Mouse (Mus musculus) MEL (cell line): ENCODE measurements around the gene Sergef. TPM values are rescaled to one million over a fixed set of nuclear protein-coding genes. Genes with fewer than 3 reads are reported as not detected.

Experiments used
- DNase-seq: peaks from one replicate; pipeline ENCODE4 v3.0.0; 2011; ENCODE audit warnings: low read depth, low spot score
- H3K27ac ChIP-seq: 2 replicates; pipeline ENCODE4 v1.5.1; 2012; ENCODE audit warnings: low read depth, mild to moderate bottlenecking, control low read depth, low read length, moderate library complexity; ENCODE audit not compliant: control insufficient read depth
- H3K27me3 ChIP-seq, 2 experiments: fragments of 150-350 bp in 1 of 2; sonication (generic) in 1 of 2; 2 replicates each; pipeline ENCODE4 v1.6.1; 2012; ENCODE audit warnings: low read length in 2 of 2, mild to moderate bottlenecking in 2 of 2, improper control_type of control experiment in 1 of 2, moderate library complexity in 1 of 2; ENCODE audit not compliant: insufficient read depth in 2 of 2, control insufficient read depth in 1 of 2
- H3K36me3 ChIP-seq, 2 experiments: 2 replicates each; pipeline ENCODE4 v1.6.1; 2012 to 2014; ENCODE audit warnings: low read length in 2 of 2, improper control_type of control experiment in 1 of 2, inconsistent platforms in 1 of 2, mild to moderate bottlenecking in 1 of 2; ENCODE audit not compliant: insufficient read depth in 2 of 2, control insufficient read depth in 1 of 2
- H3K4me1 ChIP-seq, 2 experiments: fragments of 150-350 bp in 1 of 2; sonication (generic) in 1 of 2; 2 replicates each; pipeline ENCODE4 v1.6.1; 2012; ENCODE audit warnings: low read length in 2 of 2, improper control_type of control experiment in 1 of 2, mild to moderate bottlenecking in 1 of 2; ENCODE audit not compliant: insufficient read depth in 2 of 2, control insufficient read depth in 1 of 2
- H3K4me3 ChIP-seq, 2 experiments: fragments of 150-350 bp in 1 of 2; sonication (generic) in 1 of 2; 2 replicates each; pipeline ENCODE4 v1.5.1; 2012; ENCODE audit warnings: low read depth in 2 of 2, low read length in 2 of 2, mild to moderate bottlenecking in 2 of 2, moderate library complexity in 2 of 2, control low read depth in 1 of 2, improper control_type of control experiment in 1 of 2; ENCODE audit not compliant: control insufficient read depth in 1 of 2, insufficient read depth in 1 of 2
- H3K79me2 ChIP-seq: 2 replicates; pipeline ENCODE4 v1.6.1; 2012; ENCODE audit warnings: mild to moderate bottlenecking, low read length, moderate library complexity; ENCODE audit not compliant: control insufficient read depth, poor library complexity, insufficient read depth
- H3K9ac ChIP-seq: 2 replicates; pipeline ENCODE4 v1.6.1; 2012; ENCODE audit warnings: low read depth, mild to moderate bottlenecking, control low read depth, low read length, moderate library complexity; ENCODE audit not compliant: control insufficient read depth, poor library complexity, severe bottlenecking
- H3K9me3 ChIP-seq: fragments of 150-350 bp; sonication (generic); replicated peaks from 2 replicates; pipeline ENCODE4 v1.6.1; 2012; ENCODE audit warnings: mild to moderate bottlenecking, low read length, improper control_type of control experiment, moderate library complexity; ENCODE audit not compliant: insufficient read depth
- CHD2 ChIP-seq: IDR thresholded peaks from 2 replicates; pipeline ENCODE4 v1.6.1; 2011; ENCODE audit warnings: low read length, improper control_type of control experiment
- CTCF ChIP-seq, 3 experiments: IDR thresholded peaks in 2 of 3; conservative IDR thresholded peaks in 1 of 3; 2 replicates each; pipeline ENCODE4 v1.5.1; 2011 to 2012; ENCODE audit warnings: low read length in 3 of 3, low read depth in 2 of 3, mild to moderate bottlenecking in 2 of 3, improper control_type of control experiment in 1 of 3, inconsistent platforms in 1 of 3, mixed read lengths in 1 of 3, moderate library complexity in 1 of 3; ENCODE audit not compliant: control insufficient read depth in 1 of 3, insufficient read depth in 1 of 3, poor library complexity in 1 of 3, severe bottlenecking in 1 of 3
- GATA1 ChIP-seq: IDR thresholded peaks from 2 replicates; pipeline ENCODE4 v1.6.1; 2011; ENCODE audit warnings: low read depth, low read length, improper control_type of control experiment
- HCFC1 ChIP-seq: IDR thresholded peaks from 2 replicates; pipeline ENCODE4 v1.6.1; 2012; ENCODE audit warnings: low read depth, mild to moderate bottlenecking, inconsistent platforms, low read length, improper control_type of control experiment, moderate library complexity
- KAT2A ChIP-seq: conservative IDR thresholded peaks from 2 replicates; pipeline ENCODE4 v1.6.1; 2012; ENCODE audit warnings: low read depth, low read length, improper control_type of control experiment, inconsistent platforms
- MAFK ChIP-seq: IDR thresholded peaks from 2 replicates; pipeline ENCODE4 v1.6.1; 2011; ENCODE audit warnings: low read depth, mild to moderate bottlenecking, low read length, improper control_type of control experiment, borderline replicate concordance
- MAZ ChIP-seq: IDR thresholded peaks from 2 replicates; pipeline ENCODE4 v1.6.1; 2012; ENCODE audit warnings: low read depth, mild to moderate bottlenecking, inconsistent platforms, low read length, improper control_type of control experiment
- NELFE ChIP-seq: IDR thresholded peaks from 2 replicates; pipeline ENCODE4 v1.6.1; 2011; ENCODE audit warnings: low read depth, low read length, improper control_type of control experiment
- NRF1 ChIP-seq: IDR thresholded peaks from 2 replicates; pipeline ENCODE4 v1.6.1; 2014; ENCODE audit warnings: low read depth, mild to moderate bottlenecking, inconsistent platforms, low read length, improper control_type of control experiment, moderate library complexity; ENCODE audit not compliant: poor library complexity, insufficient read depth, severe bottlenecking
- POLR2AphosphoS5 ChIP-seq: IDR thresholded peaks from 2 replicates; pipeline ENCODE4 v1.6.1; 2012; ENCODE audit warnings: low read depth, borderline replicate concordance, mild to moderate bottlenecking, inconsistent platforms, low read length, moderate library complexity, mixed read lengths
- RAD21 ChIP-seq: IDR thresholded peaks from 2 replicates; pipeline ENCODE4 v1.6.1; 2011; ENCODE audit warnings: mild to moderate bottlenecking, low read depth, low read length, improper control_type of control experiment
- SIN3A ChIP-seq: IDR thresholded peaks from 2 replicates; pipeline ENCODE4 v1.6.1; 2012; ENCODE audit warnings: low read length, improper control_type of control experiment, inconsistent platforms
- SMC3 ChIP-seq: IDR thresholded peaks from 2 replicates; pipeline ENCODE4 v1.6.1; 2011; ENCODE audit warnings: low read depth, low read length, improper control_type of control experiment
- TBP ChIP-seq: IDR thresholded peaks from 2 replicates; pipeline ENCODE4 v1.8.0; 2011; ENCODE audit warnings: low read depth, low read length, improper control_type of control experiment
- ZKSCAN1 ChIP-seq: IDR thresholded peaks from 2 replicates; pipeline ENCODE4 v1.6.1; 2012; ENCODE audit warnings: low read depth, mild to moderate bottlenecking, inconsistent platforms, low read length, improper control_type of control experiment, moderate library complexity
- polyA plus RNA-seq, 2 experiments: library from polyadenylated mRNA; stranded (reverse) in 1 of 2; unstranded in 1 of 2; fragments of >175 nt in 1 of 2; fragments of >200 nt in 1 of 2; gene quantifications; 2 replicates each; pipeline versions ENCODE4 v1.2.1 to v1.2.4; 2012; ENCODE audit warnings: low replicate concordance in 2 of 2, low read depth in 1 of 2; ENCODE audit not compliant: insufficient read length in 2 of 2, insufficient read depth in 1 of 2, missing spikeins in 1 of 2
- total RNA-seq: library from RNA; depleted of rRNA; stranded (reverse); fragments of 300-350 nt; gene quantifications from 2 replicates; pipeline ENCODE4 v1.2.3, GENCODE M21; 2012

The Sergef gene
- total and polyA plus RNA-seq, 3 experiments = 7.6 to 11.7 TPM; not detected in 1

DNA sequence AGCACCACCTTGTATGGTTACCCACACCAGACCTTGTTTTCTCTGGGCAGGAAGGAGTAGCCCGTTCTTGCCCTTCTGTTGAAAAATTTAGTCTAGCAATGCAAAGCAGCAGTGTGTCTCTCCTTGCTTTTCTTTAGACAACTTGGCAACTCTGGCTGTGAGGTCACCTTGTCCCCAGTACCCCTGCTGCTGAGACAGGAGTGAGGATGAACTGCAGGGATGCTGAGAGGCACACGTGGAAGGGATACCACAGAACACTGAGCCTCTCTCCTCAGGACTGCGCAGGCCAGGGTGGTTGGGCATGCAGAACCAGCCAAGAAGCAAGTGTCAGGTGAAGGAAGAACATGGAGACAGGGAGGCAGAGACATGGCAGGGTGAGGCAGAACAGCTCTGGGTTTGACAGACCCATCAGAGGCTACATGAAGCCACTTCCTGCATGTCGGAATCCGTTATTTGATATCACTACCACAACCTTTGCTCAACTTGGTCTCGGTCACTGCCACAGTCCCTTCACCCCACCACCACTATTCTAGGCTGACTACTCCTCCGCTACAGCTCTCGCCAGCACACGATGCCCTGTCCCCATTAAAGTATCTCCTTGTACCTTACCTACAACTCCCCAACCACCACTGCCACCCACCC, 103.0 kb downstream of the Sergef start:
- H3K9me3 ChIP-seq = no peaks in the 10 kb centered on the region
- TF ChIP-seq POLR2AphosphoS5 = no peak
- no peak for TF ChIP-seq SIN3A
- no peak for TF ChIP-seq HCFC1
- TF ChIP-seq ZKSCAN1 = no peak
- TF ChIP-seq TBP = no peak
- no peak for TF ChIP-seq SMC3
- no peak for TF ChIP-seq KAT2A
- TF ChIP-seq NELFE = no peak
- TF ChIP-seq, all 39 proteins: peak for 0
- no peak for DNase-seq
- Histone ChIP-seq H3K27ac (no peak overlapping the region), H3K27me3 (no peaks in the 10 kb centered on the region), H3K36me3 (peaks cover 0 to 7% of the 10 kb centered on the region in 2 experiments; a peak in 2 of 4 replicates), H3K4me1 (peaks cover 2 to 8% of the 10 kb centered on the region in 2 experiments; a peak in 3 of 4 replicates), H3K9ac (no peak overlapping the region), H3K4me3 (no peak overlapping the region), H3K79me2 (no peaks in the 10 kb centered on the region)

DNA sequence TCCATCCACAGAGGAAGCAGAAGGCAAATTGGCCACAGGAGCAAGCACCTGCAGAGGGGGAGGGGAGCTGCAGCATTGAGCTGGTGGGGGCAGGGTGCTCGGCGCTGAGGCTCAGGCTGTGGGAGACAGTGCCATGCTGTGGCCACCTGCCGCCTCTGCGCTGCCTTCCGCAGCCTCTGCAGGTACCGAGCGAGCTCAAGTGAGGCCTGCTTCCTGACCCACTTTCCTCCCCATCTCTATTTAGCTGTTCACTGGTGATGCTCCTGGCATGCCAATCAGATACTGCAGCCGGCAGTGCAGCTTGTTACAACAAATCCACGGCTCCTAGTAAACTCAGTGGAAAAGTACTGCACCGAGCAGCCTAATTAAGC, 104.2 kb downstream of the Sergef start:
- Histone ChIP-seq H3K36me3 (no peaks in the 10 kb centered on the region; a peak in 1 of 4 replicates), H3K4me3 (no peak overlapping the region), H3K79me2 (no peaks in the 10 kb centered on the region), H3K27ac (no peak overlapping the region), H3K4me1 (peaks cover 0 to 3% of the 10 kb centered on the region in 2 experiments; a peak in 1 of 4 replicates), H3K9ac (no peak overlapping the region), H3K27me3 (no peaks in the 10 kb centered on the region), H3K9me3 (no peaks in the 10 kb centered on the region)
- TF ChIP-seq SMC3 = peak; percentile 21; the same call in 1 of the 2 replicates
- peak; percentile 3; the same call in 1 of the 2 replicates for TF ChIP-seq RAD21
- no peak for TF ChIP-seq HCFC1
- peak in 2 of 3 experiments; percentile 12 to 37; a peak in 3 of 6 replicates for TF ChIP-seq CTCF (IDR thresholded peaks at IDR 0.05 in 2 of 3, conservative IDR thresholded peaks at IDR 0.05 in 1 of 3; ENCODE audit: control insufficient read depth in 1 of 3, insufficient read depth in 1 of 3, low read depth in 2 of 3, low read length in 3 of 3, poor library complexity in 1 of 3, severe bottlenecking in 1 of 3)
- DNase-seq = no peak

DNA sequence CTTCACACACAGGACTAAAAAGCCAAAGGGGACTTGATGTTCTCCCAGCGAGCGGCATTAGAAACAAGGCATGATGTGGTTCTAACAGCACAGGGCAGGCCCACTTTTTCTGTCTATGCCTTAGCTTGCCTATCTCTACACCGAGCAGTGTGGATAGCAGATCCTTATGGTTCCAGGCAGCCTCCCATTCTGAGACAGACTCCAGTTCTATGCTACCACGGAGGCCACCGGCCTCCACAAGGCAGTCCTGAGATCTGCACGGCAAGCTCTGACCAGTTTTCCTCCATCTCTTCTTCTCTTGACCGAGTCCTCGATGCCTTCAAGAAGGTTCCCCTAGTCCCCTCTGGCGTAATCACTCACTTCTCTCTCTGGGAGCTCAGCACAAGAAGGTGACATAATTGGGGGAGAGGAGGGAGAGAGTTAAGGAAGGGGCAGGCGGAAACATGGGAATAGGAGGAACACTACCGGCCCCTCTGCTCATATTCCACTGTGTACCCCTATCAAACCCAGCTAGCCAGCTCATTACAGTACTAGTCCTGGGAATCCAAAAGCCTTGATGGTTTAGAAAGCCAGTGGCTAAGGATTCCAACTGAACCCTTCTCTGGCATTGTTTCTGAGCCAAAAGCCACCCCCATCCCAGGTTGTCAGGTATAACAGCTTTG, 104.7 kb downstream of the Sergef start:
- H3K27ac ChIP-seq = no peak overlapping the region
- no peak for DNase-seq
- H3K4me1 ChIP-seq = no peaks in the 10 kb centered on the region; a peak in 1 of 4 replicates
- no peaks in the 10 kb centered on the region for H3K9me3 ChIP-seq
- TF ChIP-seq MAZ = no peak
- TF ChIP-seq MAFK = no peak
- no peak for TF ChIP-seq KAT2A
- TF ChIP-seq CHD2 = no peak
- TF ChIP-seq GATA1 = no peak
- no peak for TF ChIP-seq NRF1
- no peaks in the 10 kb centered on the region for H3K27me3 ChIP-seq
- no peaks in the 10 kb centered on the region for H3K36me3 ChIP-seq
- H3K4me3 ChIP-seq = no peak overlapping the region
- no peak overlapping the region for H3K9ac ChIP-seq
- no peaks in the 10 kb centered on the region for H3K79me2 ChIP-seq
